Comparison of ENCODE assay signal across 8 mouse cellular contexts in genomic region chr4:53219351-53219750, GRCm38 (mm10). TPM values are rescaled to one million over a fixed set of nuclear protein-coding genes. Genes with fewer than 3 reads are reported as not detected.
DNase-seq lines count a peak whose midpoint lies in the region; ATAC-seq and TF ChIP-seq lines count a peak whose summit lies in the region.

No protein-coding gene starts in this region.

- ATAC-seq in hindbrain, embryonic 15.5 days (ENCODE audit: low FRiP score, low read depth), result peak; percentile 35
- no peak for ATAC-seq in hindbrain, embryonic 13.5 days (ENCODE audit: low FRiP score)
- no peak for ATAC-seq in kidney, postnatal 0 days (replicated peaks; ENCODE audit: low FRiP score, low read depth)
- no peak for ATAC-seq in intestine, embryonic 15.5 days

- H3K9me3 ChIP-seq in hindbrain, embryonic 15.5 days, result no peaks in the 10 kb centered on the region
- no peaks in the 10 kb centered on the region for H3K9me3 ChIP-seq in hindbrain, embryonic 13.5 days
- no peaks in the 10 kb centered on the region for H3K9me3 ChIP-seq in kidney, postnatal 0 days (replicated peaks; ENCODE audit: low read length)
- no peaks in the 10 kb centered on the region for H3K9me3 ChIP-seq in intestine, embryonic 15.5 days

- no peak overlapping the region for H3K4me2 ChIP-seq in hindbrain, embryonic 15.5 days
- no peak overlapping the region for H3K4me2 ChIP-seq in hindbrain, embryonic 13.5 days
- no peak overlapping the region for H3K4me2 ChIP-seq in kidney, postnatal 0 days (ENCODE audit: low read length)
- no peak overlapping the region for H3K4me2 ChIP-seq in intestine, embryonic 15.5 days (replicated peaks)

- H3K27ac ChIP-seq in hindbrain, embryonic 15.5 days (replicated peaks), result peak overlapping the region; percentile 86
- no peak overlapping the region for H3K27ac ChIP-seq in hindbrain, embryonic 13.5 days
- H3K27ac ChIP-seq in kidney, postnatal 0 days, result no peak overlapping the region
- H3K27ac ChIP-seq in intestine, embryonic 15.5 days, result no peak overlapping the region

- WGBS in hindbrain, embryonic 15.5 days, result 47% methylated on average over 3 of the region's 3 CpGs
- WGBS in hindbrain, embryonic 13.5 days, result 68% methylated on average over 3 of the region's 3 CpGs
- WGBS in kidney, postnatal 0 days, result 64% methylated on average over 3 of the region's 3 CpGs
- WGBS in intestine, embryonic 15.5 days, result 73% methylated on average over 3 of the region's 3 CpGs

- TF ChIP-seq CTCF in kidney, postnatal 0 days (IDR thresholded peaks at IDR 0.05; ENCODE audit: low read depth), result no peak

- H3K9ac ChIP-seq in hindbrain, embryonic 15.5 days, result no peak overlapping the region
- H3K9ac ChIP-seq in hindbrain, embryonic 13.5 days, result no peak overlapping the region
- H3K9ac ChIP-seq in kidney, postnatal 0 days (ENCODE audit: low read depth, low read length), result no peak overlapping the region
- H3K9ac ChIP-seq in intestine, embryonic 15.5 days, result no peak overlapping the region

- H3K4me3 ChIP-seq in hindbrain, embryonic 15.5 days, result no peak overlapping the region
- H3K4me3 ChIP-seq in hindbrain, embryonic 13.5 days, result no peak overlapping the region
- H3K4me3 ChIP-seq in kidney, postnatal 0 days (replicated peaks; ENCODE audit: low read depth, low read length), result no peak overlapping the region
- no peak overlapping the region for H3K4me3 ChIP-seq in intestine, embryonic 15.5 days (replicated peaks)

- peak; percentile 51 for DNase-seq in R1 (ENCODE audit: low read depth, low spot score)
- peak; percentile 25 to 39 for DNase-seq in frontal cortex, postnatal 10 days (ENCODE audit: low spot score in 2 of 2)
- DNase-seq in kidney, postnatal 0 days (ENCODE audit: low spot score), result peak; percentile 44
- DNase-seq in lung, postnatal 36 days, result peak; percentile 71
- DNase-seq in thymus, postnatal 0 days (ENCODE audit: low spot score), result no peak

- no peaks in the 10 kb centered on the region for H3K36me3 ChIP-seq in hindbrain, embryonic 15.5 days
- H3K36me3 ChIP-seq in hindbrain, embryonic 13.5 days, result no peaks in the 10 kb centered on the region
- H3K36me3 ChIP-seq in kidney, postnatal 0 days (ENCODE audit: insufficient read depth, low read length), result no peaks in the 10 kb centered on the region
- no peaks in the 10 kb centered on the region for H3K36me3 ChIP-seq in intestine, embryonic 15.5 days

- no peaks in the 10 kb centered on the region for H3K27me3 ChIP-seq in hindbrain, embryonic 15.5 days
- no peaks in the 10 kb centered on the region for H3K27me3 ChIP-seq in hindbrain, embryonic 13.5 days
- H3K27me3 ChIP-seq in kidney, postnatal 0 days (ENCODE audit: insufficient read depth, low read length), result no peaks in the 10 kb centered on the region
- no peaks in the 10 kb centered on the region for H3K27me3 ChIP-seq in intestine, embryonic 15.5 days (replicated peaks)

- peaks cover 25% of the 10 kb centered on the region for H3K4me1 ChIP-seq in hindbrain, embryonic 15.5 days (replicated peaks)
- peaks cover 21% of the 10 kb centered on the region for H3K4me1 ChIP-seq in hindbrain, embryonic 13.5 days (replicated peaks)
- peaks cover 12% of the 10 kb centered on the region for H3K4me1 ChIP-seq in kidney, postnatal 0 days (replicated peaks; ENCODE audit: insufficient read depth, low read length)
- H3K4me1 ChIP-seq in intestine, embryonic 15.5 days (replicated peaks), result peaks cover 10% of the 10 kb centered on the region

RNA-seq across cellular contexts. Expression of gene Abca1, which starts 59.7 kb away (rescaled TPM):
- polyA plus RNA-seq in hindbrain, embryonic 15.5 days (2015; fragmentation: Nextera tagmentation; extraction: Ambion mirVana), result 10.1 and 11.1 TPM in 2 replicates
- polyA plus RNA-seq in hindbrain, embryonic 13.5 days (2015; fragmentation: Nextera tagmentation; extraction: Ambion mirVana), result 10.0 and 10.3 TPM in 2 replicates
- 3.7 and 4.7 TPM in 2 replicates for polyA plus RNA-seq in kidney, postnatal 0 days (2015; fragmentation: Nextera tagmentation; extraction: Ambion mirVana)
- 3.3 and 3.4 TPM in 2 replicates for polyA plus RNA-seq in intestine, embryonic 15.5 days (2015; fragmentation: Nextera tagmentation; extraction: Ambion mirVana)
- 2.9 and 4.6 TPM in 2 replicates for polyA plus RNA-seq in thymus, postnatal 0 days (2015; fragmentation: Nextera tagmentation; extraction: Ambion mirVana)
